Mouse (Mus musculus) layer of hippocampus, adult 11-12 months (tissue): ENCODE data around the gene Mef2d.

Experiments
- DNase-seq: peaks from one replicate; pipeline ENCODE4 v3.0.0; 2022; ENCODE audit warnings: low spot score

The Mef2d gene

DNA sequence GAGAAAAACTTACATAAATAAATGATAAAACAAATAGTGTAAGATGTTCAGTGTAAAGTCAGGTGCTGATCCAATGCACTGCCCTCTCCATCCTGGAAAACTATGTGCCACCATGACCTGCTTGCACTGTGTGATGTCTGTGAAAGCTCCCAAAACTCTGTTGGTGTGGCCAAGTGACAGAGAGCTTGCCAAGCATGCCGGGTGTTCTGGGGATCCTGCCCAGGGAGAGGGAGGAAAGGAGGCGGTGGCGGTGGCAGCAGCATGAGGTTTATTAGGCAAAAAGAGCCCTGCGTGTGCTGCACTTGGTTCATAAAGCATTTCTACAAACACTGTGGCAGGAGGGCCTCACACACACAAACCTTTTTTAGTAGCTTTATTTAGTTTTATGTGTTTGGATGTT lies 39.2 kb downstream of the Mef2d start:
- peak; percentile 77 for DNase-seq

DNA sequence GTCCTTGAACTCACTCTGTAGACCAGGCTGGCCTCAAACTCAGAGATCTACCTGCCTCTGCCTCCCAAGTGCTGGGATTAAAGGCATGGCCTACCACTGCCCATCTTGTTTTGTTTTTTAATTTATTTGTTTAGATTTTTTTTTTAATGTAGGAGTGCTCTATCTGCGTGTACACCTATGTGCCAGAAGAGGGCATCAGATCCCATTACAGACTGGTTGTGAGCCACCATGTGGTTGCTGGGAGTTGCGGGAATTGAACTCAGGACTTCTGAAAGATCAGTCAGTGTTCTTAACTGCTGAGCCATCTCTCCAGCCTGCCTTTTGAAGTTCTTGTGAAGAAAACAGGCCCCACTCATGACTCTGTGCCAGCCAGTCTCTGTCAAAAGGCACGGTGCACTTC lies 44.3 kb downstream of the Mef2d start:
- DNase-seq: no peak

DNA sequence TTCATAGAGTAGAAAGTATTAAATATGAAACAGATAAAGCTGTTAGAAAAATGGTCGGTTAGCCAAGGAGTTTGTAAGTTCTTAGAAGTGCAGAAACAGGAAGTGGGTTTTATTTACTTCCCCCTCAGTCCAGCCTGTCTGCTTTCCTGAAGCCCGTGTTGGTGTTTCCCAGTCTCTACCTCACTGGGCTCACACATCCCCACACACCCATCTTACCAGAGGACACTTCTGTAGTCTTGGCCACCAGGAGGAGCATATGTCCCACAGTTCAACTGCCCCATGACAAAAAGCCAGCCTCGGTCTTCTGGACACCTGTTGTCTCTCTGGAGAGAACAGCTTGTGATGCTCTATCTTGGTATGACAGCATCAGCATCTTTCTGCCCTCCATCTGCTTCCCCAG lies 49.0 kb downstream of the Mef2d start:
- DNase-seq: no peak

DNA sequence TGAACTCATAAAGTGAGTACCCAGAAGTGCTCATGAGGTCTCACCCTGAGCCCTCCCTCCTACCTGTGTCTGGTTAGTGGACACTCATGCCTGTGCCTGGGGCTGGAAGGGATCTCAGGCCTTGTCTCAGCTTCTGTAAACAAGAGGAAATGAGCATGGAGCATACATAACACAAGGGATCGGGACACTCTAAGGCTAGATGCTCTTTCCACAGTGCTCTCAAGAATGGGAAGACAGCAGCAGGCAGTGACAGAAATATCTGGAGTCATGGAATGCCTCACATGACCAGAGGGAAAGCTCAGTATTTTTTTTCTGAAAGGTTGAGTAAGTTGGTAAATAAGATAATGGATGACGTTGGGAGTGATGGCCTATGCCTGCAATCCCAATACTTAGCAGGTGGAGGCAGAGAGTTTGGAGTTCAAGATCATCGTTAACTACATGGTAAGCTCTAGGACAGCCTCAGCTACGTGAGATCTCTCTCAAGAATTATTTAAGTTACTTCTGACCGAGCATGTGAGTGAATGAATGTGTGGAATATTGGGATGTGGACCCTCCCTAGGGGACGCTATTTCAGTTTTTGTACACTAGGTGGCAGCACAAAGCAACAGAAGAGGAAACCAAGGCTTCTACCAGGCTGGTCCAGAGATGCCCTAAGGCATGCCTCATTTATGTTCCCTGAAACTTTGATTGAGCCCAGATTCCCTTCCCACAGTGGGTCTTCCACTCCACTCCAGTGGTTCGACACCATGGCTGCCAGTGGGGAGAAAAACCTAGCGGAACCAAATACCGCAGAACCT lies 49.8 kb downstream of the Mef2d start:
- DNase-seq: peak; percentile 72

DNA sequence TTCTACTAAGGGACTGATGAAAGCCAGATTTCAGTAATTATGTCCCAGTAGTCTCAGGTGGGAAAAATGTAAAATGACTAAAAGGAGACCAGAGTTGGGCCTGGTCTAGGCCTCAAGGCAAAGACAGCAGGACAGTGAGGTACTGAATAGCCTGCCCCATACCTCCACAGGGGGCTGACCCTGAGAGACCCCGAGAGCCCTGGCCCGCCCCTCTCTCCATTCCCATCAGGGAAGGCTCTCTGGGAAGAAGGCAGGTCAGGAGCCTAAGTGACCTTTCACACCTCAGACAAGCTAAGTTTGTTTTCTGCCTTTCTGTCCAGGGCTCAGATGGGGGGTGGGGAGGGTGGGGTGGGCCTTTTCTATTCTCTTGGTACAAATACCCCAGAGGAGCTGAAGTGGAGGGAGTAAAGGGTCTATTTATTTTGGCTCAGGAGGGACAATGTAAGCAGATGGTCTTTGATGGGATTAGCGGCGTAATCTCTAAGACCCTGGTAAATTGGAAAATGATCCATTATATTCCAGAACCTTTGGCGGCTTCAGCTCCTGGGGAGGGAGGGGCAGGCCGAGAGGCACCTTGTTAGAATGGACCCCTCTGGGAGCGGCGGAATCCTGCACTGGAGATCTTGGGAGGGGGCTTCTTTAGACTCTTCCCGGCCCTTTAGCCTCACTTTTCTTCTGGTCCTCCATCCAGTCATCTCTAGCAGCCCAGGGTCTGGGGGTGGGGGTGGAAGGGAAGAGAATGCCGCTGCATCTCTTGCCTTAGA lies 55.8 kb downstream of the Mef2d start:
- DNase-seq: no peak

DNA sequence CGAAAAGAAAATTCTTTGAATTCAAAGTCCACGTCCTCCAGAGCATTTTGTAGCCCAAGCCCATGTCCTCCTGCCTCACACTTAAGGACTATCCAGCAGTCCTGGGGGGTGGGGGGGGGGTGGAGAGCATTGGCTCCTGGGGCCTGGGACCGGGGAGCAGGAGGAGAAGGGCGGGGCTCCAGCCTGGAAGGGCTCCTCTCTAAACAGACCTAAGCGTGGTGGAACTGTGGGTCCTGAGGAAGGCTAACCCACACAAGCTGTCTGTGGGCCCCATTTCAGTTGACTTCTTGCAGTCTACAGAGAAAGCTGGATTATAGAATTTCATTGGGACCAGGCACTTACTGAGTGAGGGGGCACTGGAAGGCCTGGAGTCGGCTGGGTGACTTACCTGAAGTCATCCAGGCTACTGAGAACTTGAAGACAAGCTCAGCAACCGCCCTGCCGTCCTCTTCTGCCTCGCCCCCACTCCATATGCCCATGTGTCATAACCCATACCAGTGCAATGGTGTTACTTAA lies 56.4 kb downstream of the Mef2d start:
- no peak for DNase-seq

DNA sequence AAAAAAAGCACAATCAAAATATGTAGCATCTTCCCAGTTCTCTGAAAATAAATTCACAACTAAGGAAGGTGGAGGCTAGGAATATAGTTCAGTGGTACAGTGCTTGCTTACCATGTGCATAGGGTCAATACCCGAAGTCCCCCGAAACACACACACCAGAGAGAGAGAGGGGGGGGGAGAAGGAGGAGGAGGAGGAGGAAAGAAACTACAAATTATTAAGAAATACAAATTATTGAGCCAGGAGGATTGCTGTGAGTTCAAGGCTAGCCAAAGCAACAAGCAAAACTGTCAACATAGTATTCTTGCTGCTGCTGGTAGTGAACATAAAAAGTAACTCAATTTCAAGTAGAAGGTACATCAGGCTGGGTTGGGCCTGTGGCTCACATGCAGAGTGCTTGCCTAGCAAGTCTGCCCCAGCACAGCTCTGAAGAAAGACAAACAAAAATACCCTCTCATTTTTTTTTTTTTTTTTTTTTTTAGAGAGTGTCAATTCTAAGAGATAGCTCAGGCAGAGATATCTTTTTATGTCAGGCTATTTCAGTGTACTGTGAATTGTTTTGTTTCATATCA lies 57.5 kb downstream of the Mef2d start:
- no peak for DNase-seq

DNA sequence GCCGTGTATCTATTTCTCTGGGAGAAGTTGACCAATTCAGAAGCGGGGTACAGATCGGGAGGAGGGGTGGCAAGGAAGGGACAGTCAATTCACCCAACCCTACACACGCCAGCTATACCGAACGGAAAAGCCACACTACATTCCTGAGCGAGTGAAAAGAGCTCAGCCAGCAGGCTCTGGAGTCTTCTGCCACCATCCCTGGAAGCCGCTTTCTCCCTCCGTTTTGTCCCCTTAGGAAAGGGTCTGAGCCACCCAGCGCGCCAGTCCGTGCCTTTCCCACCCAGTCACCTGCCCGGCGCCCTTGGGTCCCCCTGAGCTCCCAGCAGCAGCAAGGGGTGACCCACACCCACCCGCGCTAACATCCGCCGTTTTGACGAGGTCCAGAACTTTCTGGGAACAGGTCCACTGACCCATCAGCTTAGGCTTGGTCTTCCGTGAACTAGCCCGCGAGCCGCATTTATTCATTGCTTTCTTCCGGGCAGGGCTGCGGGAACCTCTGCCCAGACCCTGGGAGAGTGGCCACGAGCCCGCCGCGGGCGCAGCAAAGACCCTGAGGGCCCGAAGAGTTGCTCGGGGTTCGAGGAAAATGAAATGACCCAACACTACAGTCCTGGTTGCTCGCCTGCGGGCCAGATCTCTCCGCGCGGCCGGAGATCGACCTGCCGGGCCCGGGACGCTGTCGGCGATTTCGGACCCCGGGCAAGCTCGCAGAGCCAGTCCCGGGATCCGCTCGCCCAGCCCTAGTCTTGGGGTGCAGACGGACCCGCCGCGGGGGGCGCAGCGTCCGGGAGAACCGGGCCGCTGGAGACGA lies 58.2 kb downstream of the Mef2d start:
- DNase-seq: peak; percentile 24

DNA sequence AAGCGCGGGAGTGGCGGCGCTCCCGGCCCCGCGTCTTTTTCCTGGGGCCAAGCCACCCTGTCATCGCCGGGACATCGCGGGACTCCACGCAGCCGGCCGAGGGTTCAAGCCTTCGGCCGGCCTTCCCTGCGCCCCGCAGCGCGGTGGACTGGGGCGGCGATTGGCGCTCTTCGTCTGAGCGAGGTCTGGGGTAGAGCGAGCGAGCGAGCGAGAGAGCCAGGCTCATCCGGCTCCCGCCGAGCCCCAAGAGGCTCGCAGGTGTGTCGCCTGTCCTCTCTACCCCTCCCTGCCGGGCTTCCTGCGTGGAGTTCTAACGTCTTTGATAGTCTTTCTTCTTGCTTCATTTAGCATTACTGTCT lies 58.8 kb downstream of the Mef2d start:
- DNase-seq: no peak

DNA sequence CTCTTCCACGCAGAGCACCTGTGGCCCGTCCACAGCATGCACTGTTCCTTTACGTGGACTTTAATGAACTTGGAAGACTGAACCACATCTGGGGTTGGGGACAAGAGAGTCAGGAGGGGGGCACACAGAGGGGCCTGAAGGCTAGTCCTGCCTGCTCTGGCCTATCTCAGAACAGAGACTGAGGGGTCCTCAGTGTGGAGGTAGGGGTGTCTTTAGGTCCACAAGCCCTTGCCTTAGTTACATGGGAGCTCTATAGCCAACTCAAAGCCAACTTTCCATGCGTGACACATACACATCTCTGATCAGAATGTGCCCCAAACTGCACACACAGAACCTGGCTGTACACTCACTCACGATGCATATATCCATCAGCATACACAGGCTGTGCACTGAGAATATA lies 59.5 kb downstream of the Mef2d start:
- no peak for DNase-seq

DNA sequence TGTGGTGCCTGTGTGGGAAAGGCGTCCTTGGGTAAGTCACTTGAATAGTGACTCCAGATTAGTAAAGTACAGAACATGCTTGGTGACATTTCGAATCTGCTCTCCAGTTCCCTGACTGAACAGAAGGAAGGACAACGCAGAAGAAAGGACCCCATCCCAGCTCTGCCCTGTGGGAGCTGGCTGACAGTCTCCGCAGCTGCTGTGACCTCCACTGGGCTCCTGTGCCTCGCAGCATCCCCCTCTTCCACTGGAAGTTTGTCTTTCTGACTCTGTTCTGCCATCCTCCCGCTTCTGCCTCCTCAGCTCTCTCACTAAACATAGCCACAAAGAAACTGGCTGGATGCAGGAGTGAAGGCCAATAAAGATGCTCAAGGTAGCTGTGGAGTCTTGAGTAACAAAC lies 60.8 kb downstream of the Mef2d start:
- no peak for DNase-seq

DNA sequence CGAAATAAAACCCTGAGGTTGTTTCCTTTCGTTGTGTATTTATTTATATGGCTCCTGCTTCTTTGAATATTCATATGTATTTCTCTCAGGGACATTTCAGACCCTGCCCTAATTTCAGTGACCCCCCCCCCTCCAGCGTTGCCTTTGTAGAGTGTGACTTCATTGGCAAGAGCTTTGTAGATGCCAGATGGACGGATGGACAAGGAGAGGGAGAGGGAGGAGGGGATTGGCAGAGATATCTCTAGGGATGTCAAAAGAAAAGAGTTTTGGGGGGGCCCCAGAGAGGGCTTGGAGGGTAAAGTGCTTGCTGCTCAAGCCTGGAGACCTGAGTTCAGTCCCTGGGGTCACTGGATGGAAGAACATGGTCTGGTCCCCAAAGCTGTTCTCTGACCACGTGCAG lies 61.3 kb downstream of the Mef2d start:
- no peak for DNase-seq

DNA sequence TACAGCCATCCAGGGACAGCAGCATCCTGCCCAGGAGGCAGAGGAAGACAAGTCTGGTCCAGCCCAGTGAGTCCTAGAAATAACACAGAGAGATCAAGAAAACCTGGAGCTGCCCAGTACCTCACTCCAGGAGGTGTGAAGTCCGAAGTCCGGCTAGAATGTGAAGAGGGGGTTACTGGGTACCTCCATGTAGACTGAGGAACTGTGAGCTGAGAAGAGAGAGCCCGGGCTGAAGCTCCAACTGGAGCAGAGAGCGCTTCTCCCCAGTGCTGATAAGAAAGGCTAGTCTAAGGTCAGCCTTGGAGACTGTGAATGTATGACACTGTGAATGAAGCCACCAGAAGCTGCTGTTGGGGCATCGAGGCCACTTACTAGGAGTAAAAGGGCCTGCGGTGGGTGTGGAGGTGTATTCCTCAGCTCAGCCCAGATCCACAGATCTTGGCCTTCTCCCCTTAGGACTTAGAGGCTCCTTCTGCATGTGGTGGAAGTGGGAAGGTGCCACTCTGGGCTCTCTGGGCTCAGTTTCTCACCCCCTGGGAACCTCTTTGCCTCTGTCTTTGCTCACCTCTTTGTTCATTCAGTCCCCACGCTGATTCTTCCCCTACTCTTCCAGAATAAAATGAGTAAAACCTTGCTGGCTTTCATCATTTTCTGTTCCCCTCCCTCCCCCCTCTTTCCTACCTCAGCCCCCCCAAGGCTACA lies 62.0 kb downstream of the Mef2d start:
- DNase-seq: no peak

DNA sequence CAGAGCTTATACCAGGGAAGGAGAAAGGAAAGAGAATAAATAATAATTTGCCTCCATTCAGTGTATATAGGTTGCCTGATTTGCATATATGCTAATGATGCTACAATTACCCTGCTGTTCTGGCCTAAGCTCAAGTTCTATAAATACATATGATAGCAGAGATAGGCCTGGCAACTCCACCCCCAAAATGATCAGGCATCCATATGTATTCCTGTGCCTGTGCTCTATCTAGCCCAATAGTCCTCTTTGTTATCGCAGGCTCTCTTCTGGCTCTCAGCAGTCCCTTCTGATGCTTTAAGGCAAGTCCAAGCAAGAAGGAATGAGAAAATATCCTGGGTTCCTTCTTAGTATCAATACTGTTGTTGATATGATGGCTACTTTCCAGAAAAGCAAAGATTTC lies 62.6 kb downstream of the Mef2d start:
- no peak for DNase-seq

DNA sequence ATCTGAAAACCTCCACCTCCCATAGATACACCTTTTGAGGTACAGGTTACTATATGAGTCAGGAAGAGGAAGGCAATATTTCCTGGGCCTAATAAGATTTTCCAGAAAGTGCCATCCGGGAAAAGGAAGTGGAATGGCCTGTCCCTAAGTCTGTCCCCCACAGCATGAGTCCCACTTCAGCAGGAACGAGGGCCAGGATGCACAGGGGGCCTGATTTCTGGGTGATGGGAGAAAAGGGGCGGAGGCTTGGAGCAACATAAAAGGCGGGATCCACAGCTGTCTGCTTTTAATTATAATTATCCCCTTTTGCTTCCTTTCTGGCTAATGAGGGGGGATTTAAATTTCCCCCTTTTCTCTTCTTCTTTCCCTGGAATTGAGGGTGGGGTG lies 63.0 kb downstream of the Mef2d start:
- DNase-seq: peak; percentile 27

DNA sequence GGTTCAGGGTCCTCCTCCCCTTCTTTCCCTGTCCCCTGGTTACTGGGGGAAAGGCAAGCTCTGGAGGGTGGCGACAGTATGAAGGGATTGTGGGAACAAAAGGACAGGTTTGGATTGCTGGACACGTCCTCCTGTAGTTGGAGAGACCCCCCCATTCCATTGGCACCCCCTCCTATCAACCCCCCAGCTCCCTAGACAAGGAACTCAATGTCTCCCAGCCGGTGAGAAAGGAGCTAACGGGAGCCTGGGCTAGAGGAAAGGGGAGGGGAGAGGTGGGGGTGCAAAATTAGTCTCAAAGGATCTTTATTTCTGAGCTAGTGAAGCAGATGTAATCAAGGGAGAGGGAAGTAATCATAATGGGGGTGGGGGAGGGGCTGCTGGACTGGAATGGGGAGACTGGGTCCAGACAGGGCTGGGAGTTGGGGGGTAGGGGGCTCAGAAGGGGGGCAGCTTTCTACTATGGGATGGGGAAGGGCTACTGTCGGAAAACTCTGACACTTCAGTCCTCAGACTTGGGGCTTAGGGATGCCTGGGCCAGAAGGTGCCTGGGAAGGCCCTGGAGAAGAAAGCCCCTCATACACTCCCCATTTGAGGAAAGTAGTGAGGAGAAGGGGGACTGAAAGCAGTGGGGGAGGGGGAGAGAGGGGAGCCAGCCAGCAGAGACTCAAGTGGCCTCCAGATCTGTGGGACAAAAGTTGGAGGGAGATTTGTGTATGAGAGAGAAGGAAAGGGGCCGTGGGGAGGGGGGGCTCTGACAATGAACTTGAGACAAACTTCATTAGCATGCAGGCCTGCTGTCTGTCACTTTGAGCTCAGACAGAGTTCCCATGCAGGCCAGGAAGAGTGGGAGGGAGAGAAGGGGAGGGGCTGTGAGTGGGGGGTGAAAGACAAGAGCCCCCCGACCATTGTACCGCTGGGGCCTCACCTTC lies 63.7 kb downstream of the Mef2d start:
- no peak for DNase-seq

DNA sequence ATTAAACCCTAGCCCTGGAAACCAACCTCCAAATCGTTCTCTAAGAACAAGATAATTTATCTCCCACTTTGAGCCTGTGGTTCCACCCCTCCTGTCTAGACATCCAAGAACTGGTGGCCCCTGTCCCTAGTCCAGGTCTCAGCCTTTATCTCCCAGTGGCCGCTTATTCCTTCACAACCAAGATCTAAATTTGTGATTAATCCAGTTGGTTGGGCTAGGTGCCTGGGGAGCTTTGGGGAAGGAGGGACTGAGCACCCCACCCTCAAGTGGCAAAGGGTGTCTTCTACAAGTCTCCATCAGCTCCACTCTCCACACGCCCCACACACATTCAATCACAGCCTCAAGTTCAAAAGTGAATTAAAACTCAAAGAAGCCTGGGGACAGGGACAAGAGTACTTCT lies 64.3 kb downstream of the Mef2d start:
- DNase-seq: no peak

DNA sequence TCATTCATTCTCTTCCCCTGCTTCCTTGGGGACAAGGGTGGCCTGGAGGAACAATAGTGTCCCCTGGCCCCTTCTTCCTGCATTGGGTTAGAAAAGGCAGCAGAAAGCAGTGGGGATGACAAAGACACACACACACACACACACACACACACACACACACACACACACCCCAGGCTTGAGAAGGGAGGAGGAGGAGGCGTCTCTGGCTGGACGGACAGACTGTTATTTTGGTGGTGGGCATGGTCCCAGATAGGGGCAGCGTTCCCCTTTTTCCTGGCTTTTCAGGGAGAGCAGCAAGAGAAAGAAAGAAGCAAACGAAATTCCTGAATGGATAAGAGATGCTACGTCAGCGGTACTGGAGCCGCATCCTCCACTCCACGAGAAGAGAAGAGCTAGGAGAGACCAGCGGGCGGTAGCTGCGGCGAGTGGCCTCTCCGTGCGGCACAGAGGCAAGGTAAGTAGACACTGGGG lies 64.8 kb downstream of the Mef2d start:
- DNase-seq: peak; percentile 71

DNA sequence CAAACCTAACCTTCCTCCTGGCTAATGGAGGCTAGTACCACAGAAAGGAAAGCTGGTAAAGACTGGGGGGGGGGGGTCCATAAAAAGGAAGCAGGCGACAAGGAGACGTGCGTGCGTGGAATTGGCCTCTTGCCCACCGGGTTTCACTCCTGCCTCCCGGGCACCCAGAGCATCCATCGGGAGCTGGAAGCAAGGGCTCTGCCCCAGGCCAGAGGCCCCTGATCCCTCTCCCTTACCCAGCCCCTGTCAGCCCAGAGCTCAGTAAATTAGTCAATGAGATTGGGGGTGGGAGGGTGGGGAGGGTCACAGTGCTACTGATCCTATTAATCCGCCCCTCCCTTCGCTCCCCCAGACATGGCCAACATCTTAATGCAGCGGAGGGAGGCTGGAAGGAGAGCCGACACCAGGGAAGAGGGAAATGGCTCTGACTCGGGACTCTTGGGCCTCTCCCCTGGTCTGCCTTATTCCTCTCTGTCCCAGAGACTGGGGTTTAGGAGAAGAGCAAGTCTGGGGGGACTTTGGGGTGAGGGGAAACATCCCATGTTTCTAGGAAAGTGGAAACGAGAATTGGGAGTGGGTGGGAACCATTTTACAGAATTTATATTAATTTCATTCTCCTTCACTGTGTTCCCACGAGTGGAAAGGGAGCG lies 65.4 kb downstream of the Mef2d start:
- DNase-seq: no peak

DNA sequence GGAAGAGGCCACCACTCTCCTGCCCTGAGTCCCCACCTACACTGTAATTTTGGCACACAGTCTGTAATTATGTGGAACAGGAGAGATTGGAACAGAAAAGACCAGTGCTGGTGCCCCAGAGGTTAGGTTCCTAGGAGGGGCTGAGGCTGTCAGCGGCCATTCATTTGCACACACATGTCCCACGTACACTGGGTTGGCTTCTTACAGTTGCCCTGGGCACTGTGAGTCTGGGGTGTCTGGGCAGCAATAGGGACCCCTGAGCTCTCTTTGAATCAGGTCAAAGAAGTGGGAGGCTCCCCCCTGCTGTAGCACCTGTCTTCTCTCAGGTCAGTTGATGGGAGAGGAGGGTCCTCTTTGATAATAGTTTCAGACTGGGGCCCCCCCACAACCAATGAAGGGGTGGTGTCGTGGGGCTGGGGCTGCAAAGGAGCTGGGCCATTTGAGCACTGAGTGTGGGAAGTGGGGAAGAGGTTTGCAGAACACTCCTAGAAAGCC lies 66.1 kb downstream of the Mef2d start:
- DNase-seq: no peak
